Mouse (Mus musculus) kidney, embryonic 14.5 days (tissue): Measurements from ENCODE around the gene AK157302. TPM values are rescaled to one million over a fixed set of nuclear protein-coding genes. Genes with fewer than 3 reads are reported as not detected.

Experiments used
- ATAC-seq: fragments of 200-750 bp; cut with Nextera tagmentation; 2 replicates; pipeline ENCODE4 v1.8.0; 2017; ENCODE audit warnings: moderate number of reproducible peaks, mild to moderate bottlenecking, moderate TSS enrichment, moderate library complexity; ENCODE audit not compliant: low FRiP score, low TSS enrichment
- H3K27ac ChIP-seq: fragments of 300-500 bp; sonication (generic); 2 replicates; pipeline ENCODE4 v1.5.1; 2014; ENCODE audit warnings: low read depth, mild to moderate bottlenecking, low read length, moderate library complexity, mixed read lengths
- H3K27me3 ChIP-seq: fragments of 300-500 bp; sonication (generic); 2 replicates; pipeline ENCODE4 v1.6.1; 2014; ENCODE audit warnings: mild to moderate bottlenecking, low read length; ENCODE audit not compliant: control insufficient read depth, insufficient read depth
- H3K36me3 ChIP-seq: fragments of 300-500 bp; sonication (generic); 2 replicates; pipeline ENCODE4 v1.6.1; 2014; ENCODE audit warnings: low read length, mixed read lengths; ENCODE audit not compliant: control insufficient read depth, insufficient read depth
- H3K4me1 ChIP-seq: fragments of 300-500 bp; sonication (generic); 2 replicates; pipeline ENCODE4 v1.6.1; 2014; ENCODE audit warnings: low read length, mixed read lengths; ENCODE audit not compliant: control insufficient read depth, insufficient read depth
- H3K4me2 ChIP-seq: fragments of 300-500 bp; sonication (generic); replicated peaks from 2 replicates; pipeline ENCODE4 v1.6.1; 2014; ENCODE audit warnings: low read depth, mild to moderate bottlenecking, low read length
- H3K4me3 ChIP-seq: fragments of 300-500 bp; sonication (generic); 2 replicates; pipeline ENCODE4 v1.5.1; 2014; ENCODE audit warnings: mild to moderate bottlenecking, low read length
- H3K9ac ChIP-seq: fragments of 300-500 bp; sonication (generic); 2 replicates; pipeline ENCODE4 v1.6.1; 2014; ENCODE audit warnings: low read depth, mild to moderate bottlenecking, low read length, moderate library complexity
- H3K9me3 ChIP-seq: fragments of 300-500 bp; sonication (generic); 2 replicates; pipeline ENCODE4 v1.6.1; 2016; ENCODE audit warnings: low read length; ENCODE audit not compliant: control insufficient read depth
- WGBS: fragments of 180-500 bp; shearing (Covaris S2); extraction: QIAGEN DNeasy Blood & Tissue Kit; methylation state at CpG from one replicate; pipeline ENCODE4 v1.1.7; 2014; 5-methylcytosine and 5-hydroxymethylcytosine counted together
- microRNA counts: library from miRNA; unstranded; fragments of <30 nt; microRNA quantifications from one replicate; lab custom pipeline; 2017
- microRNA-seq: library from miRNA; unstranded; fragments of <30 nt; microRNA quantifications from one replicate; pipeline ENCODE4, GENCODE M21; 2016
- polyA plus RNA-seq: library from polyadenylated mRNA; unstranded; fragments of >200 nt; fragmentation: Nextera tagmentation; extraction: Ambion mirVana; gene quantifications from 2 replicates; pipeline ENCODE4 v1.2.1, GENCODE M21; 2014

AK157302 gene
- polyA plus RNA-seq, 1 experiment from 2014 or later, result 0.34 TPM

DNA sequence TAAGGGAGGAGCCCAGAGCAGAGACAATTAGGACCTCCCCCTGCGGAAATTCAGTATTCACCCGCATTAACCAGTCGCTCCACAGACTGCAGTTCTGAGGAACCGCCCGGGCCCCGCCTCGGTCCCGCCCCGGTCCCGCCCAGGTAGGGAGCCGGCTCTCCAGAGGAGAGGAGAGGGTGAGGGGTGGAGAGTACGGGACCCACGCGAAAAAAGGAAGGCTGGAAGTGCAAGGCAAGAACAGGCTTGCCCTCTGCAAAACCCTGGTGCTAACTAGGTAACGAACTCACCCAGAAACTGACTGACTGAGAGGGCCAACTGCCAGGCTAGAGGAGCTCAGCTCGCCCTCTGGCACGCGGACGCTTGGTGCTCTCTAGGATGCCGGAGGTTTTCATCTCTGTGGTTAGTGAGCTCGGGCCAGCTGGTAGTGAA is 11.2 kb downstream of the AK157302 start:
- Histone ChIP-seq H3K9ac (peak overlapping the region; percentile 53), H3K27me3 (no peaks in the 10 kb centered on the region), H3K36me3 (no peaks in the 10 kb centered on the region), H3K9me3 (no peaks in the 10 kb centered on the region), H3K27ac (peak overlapping the region; percentile 10; the same call in 1 of the 2 replicates), H3K4me1 (no peaks in the 10 kb centered on the region), H3K4me2 (peak overlapping the region; percentile 51), H3K4me3 (peak overlapping the region; percentile 58)
- under 1% methylated on average over 21 of the region's 21 CpGs for WGBS
- ATAC-seq, result peak; percentile 100

DNA sequence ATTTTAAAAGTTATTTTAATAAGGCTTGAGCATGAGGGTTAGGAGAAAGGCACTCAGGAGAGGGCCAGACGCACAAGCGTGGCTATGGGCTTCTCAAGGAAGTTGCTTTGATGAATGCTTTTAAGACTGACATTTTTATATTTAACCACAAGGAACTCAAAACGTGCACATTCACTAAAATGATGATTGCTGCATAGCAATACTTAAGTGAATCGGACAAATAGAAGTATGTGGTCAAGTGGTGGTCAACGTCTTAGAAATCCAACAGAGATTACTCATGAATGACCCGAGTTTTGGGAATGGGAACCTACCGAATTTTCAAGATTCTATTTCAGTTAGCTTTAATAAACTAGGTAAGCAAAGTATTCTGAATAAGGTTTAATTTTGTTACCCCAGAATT is 35.1 kb downstream of the AK157302 start:
- Histone ChIP-seq H3K36me3 (peaks cover 18% of the 10 kb centered on the region), H3K9ac (peak overlapping the region; percentile 44; the same call in 1 of the 2 replicates), H3K27ac (no peak overlapping the region), H3K4me1 (no peaks in the 10 kb centered on the region), H3K4me2 (peak overlapping the region; percentile 59), H3K4me3 (peak overlapping the region; percentile 79), H3K9me3 (no peaks in the 10 kb centered on the region), H3K27me3 (no peaks in the 10 kb centered on the region)
- ATAC-seq, result no peak
- WGBS, result 43% methylated on average over 7 of the region's 7 CpGs

DNA sequence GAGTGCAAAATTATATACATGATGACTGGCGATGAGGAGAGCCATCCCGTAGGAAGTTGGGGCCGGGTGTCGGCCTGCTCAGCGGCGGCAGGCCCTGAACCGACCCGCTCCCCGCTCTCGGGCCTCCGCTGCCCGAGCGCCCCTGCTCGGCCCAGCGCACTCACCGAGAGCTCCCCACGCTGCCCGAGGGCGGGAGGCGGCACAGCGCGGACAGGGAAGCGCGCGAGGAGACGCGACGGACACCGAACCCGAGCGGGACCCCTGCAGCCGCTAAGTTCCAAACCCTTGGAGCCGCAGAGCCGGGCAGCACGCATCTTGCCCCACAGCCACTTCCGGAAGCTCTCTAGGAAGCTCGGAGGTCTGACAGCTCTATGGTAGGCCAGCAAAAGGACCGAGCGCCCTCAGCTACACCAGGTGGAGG is 35.8 kb downstream of the AK157302 start, which contains the start of gene Zkscan8:
TSS of gene Zkscan8 (minus strand) at position 340 of the 421 bp plus-strand sequence.
- H3K4me3 ChIP-seq, result peak within 1 kb of the TSS; percentile 79
- peak within 1 kb of the TSS; percentile 94 for H3K27ac ChIP-seq
- peaks cover 13% of the 10 kb centered on the region for H3K36me3 ChIP-seq
- no peaks in the 10 kb centered on the region for H3K27me3 ChIP-seq
- H3K4me2 ChIP-seq, result peak within 1 kb of the TSS; percentile 59
- no peaks in the 10 kb centered on the region for H3K9me3 ChIP-seq
- under 1% methylated on average over 39 of the region's 39 CpGs for WGBS
- H3K4me1 ChIP-seq, result no peaks in the 10 kb centered on the region
- ATAC-seq, result peak; percentile 99
- peak within 1 kb of the TSS; percentile 96 for H3K9ac ChIP-seq

DNA sequence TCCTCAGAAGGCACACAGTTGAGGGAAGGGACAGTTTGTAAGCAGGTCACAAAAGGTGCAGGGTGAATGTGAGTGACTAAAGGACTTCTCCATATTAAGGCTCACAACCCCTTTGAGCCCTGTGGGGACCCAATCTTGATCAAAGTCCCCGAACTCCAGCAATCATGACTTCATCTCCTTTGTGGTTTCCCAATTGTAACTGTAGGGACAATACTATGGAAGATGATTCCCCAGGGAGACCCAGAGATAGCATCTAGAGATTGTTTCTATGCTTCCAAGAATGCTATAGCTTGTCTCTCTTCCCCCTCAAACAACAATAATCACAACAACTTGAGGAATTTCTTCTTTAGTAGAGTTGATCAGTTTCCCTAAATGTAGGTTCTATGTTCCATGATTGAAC is 47.7 kb downstream of the AK157302 start, which contains the start of gene Olfr1366:
TSS of gene Olfr1366 (minus strand) at position 101 of the 400 bp plus-strand sequence.
- ATAC-seq, result no peak
- H3K27ac ChIP-seq, result no peak within 1 kb of the TSS
- WGBS, result 68% methylated on average over 1 of the region's 1 CpGs
- H3K4me1 ChIP-seq, result no peaks in the 10 kb centered on the region
- H3K9me3 ChIP-seq, result no peaks in the 10 kb centered on the region
- H3K4me2 ChIP-seq, result no peak within 1 kb of the TSS
- no peaks in the 10 kb centered on the region for H3K27me3 ChIP-seq
- no peak within 1 kb of the TSS for H3K4me3 ChIP-seq
- no peaks in the 10 kb centered on the region for H3K36me3 ChIP-seq
- H3K9ac ChIP-seq, result no peak within 1 kb of the TSS

MicroRNA genes within 50 kb of the gene (microRNA counts, 519-probe panel; counts per million panel counts)
- 4,097 counts per million, percentile 24 among the panel's probes with 10 or more counts for microRNA mmu-miR-1896 (lab: Ali Mortazavi, UCI)

Small RNA genes lying within 50 kb of the gene (microRNA-seq; reads per million reads assigned to microRNA genes)
- gene Mir1896, result not detected

Other genes with a start within 250 kb of the AK157302 start
- not detected in 2 replicates for gene Gpx5, start 202.5 kb upstream of the AK157302 start, polyA plus RNA-seq
- gene Gpx6, start 183.1 kb upstream of the AK157302 start, polyA plus RNA-seq, result 3.4 and 3.9 TPM in 2 replicates
- not detected in 2 replicates for gene Olfr1367, start 148.3 kb upstream of the AK157302 start, polyA plus RNA-seq
- gene Zscan12, start 132.4 kb upstream of the AK157302 start, polyA plus RNA-seq, result 10.9 and 15.5 TPM in 2 replicates
- 73.9 and 80.4 TPM in 2 replicates for gene Zkscan3, start 92.5 kb upstream of the AK157302 start, polyA plus RNA-seq
- 3.4 and 4.9 TPM in 2 replicates for gene Pgbd1, start 54.2 kb upstream of the AK157302 start, polyA plus RNA-seq
- gene Zscan26, start 41.5 kb upstream of the AK157302 start, polyA plus RNA-seq, result 23.5 and 27.6 TPM in 2 replicates
- 2.2 and 2.6 TPM in 2 replicates for gene Nkapl, start 26.7 kb upstream of the AK157302 start, polyA plus RNA-seq
- 3.2 and 3.8 TPM in 2 replicates for gene Zkscan4, start 16.3 kb upstream of the AK157302 start, polyA plus RNA-seq
- gene Gm10065, start 15.8 kb upstream of the AK157302 start, polyA plus RNA-seq, result not detected in 2 replicates
- 4.7 and 7.2 TPM in 2 replicates for gene Gm11273, start 6.2 kb downstream of the AK157302 start, polyA plus RNA-seq
- 7.3 and 11.8 TPM in 2 replicates for gene Zkscan8, start 35.9 kb downstream of the AK157302 start, polyA plus RNA-seq
- gene Olfr1366, start 47.6 kb downstream of the AK157302 start, polyA plus RNA-seq, result 0.18 and 0.20 TPM in 2 replicates
- gene Olfr1535, start 64.7 kb downstream of the AK157302 start, polyA plus RNA-seq, result 0.05 TPM in 1 of 2 replicates, not detected in the other
- not detected in 2 replicates for gene Olfr1364, start 86.5 kb downstream of the AK157302 start, polyA plus RNA-seq
- gene Olfr1362, start 118.8 kb downstream of the AK157302 start, polyA plus RNA-seq, result not detected in 2 replicates
- gene Olfr11, start 147.3 kb downstream of the AK157302 start, polyA plus RNA-seq, result 0.07 TPM in 1 of 2 replicates, not detected in the other
- not detected in 2 replicates for gene Olfr1361, start 168.2 kb downstream of the AK157302 start, polyA plus RNA-seq
- not detected in 2 replicates for gene Olfr1360, start 182.2 kb downstream of the AK157302 start, polyA plus RNA-seq
- not detected in 2 replicates for gene Olfr1359, start 202.9 kb downstream of the AK157302 start, polyA plus RNA-seq
- gene Hist1h2bl, start 220.9 kb downstream of the AK157302 start, polyA plus RNA-seq, result 3.3 and 5.5 TPM in 2 replicates
- 28.1 and 88.2 TPM in 2 replicates for gene Hist1h2ai, start 221.2 kb downstream of the AK157302 start, polyA plus RNA-seq
- 11.7 and 35.9 TPM in 2 replicates for gene Hist1h3h, start 222.4 kb downstream of the AK157302 start, polyA plus RNA-seq
- 6.8 and 12.6 TPM in 2 replicates for gene Hist1h2bm, start 226.8 kb downstream of the AK157302 start, polyA plus RNA-seq
- gene Hist1h4j, start 239.8 kb downstream of the AK157302 start, polyA plus RNA-seq, result 2.4 and 2.6 TPM in 2 replicates